Mouse (Mus musculus): ENCODE results near the gene Soga1.
A peak's percentile ranks its signal among the peaks of the same experiment; 100 is the strongest.

The Soga1 gene

DNA sequence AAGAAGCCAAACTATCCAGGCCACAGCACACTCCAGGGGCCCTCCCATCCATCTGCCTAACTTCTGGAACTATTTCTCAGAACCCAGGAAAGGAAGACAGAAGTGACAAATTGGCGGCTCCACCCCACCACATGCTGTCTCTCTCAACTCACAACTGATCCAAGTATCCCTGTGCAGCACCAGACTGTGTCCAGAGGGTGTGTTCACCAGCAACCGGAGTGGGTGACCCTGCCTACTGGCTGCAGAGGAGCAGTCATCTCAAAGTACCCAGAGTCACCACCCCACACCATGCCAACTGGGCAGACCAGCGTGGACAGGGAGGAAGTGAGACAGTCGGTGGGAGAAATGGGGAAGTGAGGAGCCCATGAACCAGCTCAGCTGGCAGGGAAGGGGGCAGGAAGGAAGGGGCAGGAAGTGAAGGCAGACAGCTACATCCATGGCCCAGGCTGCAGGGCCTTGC lies 15.8 kb downstream of the Soga1 start:
- DNase-seq (ENCODE audit: low spot score), result no peak

DNA sequence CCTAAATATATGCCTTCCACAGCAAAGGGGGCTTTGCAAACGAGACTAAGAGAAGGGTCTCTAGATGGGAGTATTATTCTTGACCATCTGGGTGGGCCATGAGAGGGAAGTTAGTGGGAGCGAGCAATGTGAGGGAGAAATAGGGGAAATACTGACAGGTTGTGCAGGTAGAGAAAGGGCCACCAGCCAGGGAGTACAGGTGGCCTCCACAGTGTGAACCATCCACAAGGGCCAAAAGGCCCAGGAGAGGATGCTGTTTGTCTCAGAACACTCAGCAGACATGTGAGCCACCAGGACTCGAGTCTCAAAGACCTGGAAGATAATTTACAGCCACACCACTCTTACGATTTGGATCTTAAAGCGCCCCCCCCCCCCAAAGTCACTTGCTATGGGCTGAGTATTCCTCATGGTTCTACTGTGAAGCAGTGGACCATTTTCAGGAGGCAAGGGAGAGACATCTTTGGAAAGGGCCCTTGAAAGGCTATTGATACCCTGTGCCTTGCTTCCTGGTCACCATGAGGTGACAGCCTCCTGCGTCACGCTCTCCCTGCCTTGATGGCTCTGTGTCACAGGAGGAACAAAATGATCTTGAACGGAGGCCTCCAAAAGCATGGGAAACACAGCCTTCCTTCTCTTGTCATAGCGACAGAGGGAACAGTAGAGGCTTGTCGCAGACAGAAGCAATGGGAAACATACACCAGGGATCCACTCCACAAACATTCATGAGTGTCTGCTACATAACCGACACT lies 18.3 kb downstream of the Soga1 start:
- DNase-seq (ENCODE audit: low spot score), result no peak

DNA sequence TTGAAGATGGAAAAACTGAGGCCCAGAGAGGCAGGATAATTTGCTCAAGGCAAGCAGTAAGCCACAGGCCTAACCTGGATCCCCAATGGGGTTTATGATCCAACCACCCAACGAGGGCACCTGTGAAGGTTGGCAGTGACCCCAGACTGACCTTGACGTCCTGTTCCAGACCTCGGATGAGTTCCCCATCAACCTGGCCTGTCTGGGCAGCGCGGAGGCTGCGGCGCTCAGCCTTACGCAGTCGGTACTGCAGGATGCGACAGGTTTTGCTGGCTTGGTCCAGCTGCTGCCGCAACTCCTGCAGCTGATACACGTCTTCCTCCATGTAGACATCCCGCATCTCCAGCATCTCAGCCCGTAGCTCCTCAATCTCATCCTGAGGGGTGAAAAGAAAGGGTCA lies 19.0 kb downstream of the Soga1 start:
- DNase-seq (ENCODE audit: low spot score), result no peak

DNA sequence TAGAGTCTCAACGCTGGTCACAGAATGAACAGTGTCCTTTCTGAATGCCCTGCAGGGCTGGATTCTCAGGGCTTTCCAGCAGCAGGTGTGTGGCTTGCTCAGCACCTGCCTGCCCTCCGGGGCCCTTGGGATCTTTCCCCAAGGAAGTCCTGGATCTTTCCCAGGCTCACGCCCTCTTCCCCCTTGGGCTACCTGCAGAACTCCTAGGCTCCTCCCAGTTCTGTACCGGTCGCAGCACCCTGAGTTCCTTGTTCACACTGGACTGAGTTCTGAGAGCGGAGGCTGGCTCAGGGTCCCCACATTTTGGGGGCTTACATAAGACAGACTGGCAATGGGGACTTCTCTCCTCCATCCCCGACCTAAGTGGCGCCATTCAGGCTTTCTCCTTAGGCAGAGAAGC lies 19.9 kb downstream of the Soga1 start:
- no peak for DNase-seq (ENCODE audit: low spot score)

DNA sequence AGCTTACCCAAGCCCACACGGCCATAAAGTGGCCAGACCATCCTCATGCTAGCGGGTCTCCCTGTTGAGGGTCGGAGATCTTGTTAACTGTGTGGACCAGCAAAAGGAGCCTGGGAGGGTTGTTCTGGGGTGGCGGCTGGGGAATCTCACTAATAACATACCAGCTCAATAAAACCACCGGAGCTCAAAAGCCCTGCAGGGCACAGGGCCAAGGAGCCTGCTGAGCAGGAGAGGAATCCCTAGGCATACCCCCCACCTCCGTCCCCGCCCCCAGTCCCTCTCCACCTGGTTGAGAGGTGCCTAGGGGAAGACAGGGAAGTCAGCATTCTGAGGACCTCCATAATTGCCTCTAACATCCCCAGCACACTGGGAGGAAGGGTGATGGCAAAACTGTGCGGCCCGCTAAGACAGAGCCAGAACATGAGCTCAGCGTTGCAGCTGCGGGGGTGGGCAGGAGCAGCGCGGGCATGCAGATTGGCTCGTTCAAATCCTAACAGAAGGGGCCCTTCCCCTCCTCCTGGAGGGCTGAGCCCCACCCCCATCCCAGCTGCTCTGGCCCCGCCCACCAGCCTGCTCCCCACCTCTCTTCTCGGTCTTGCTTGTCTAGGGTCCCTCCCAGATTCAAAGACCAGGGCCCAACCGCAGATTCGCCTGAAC lies 20.6 kb downstream of the Soga1 start:
- DNase-seq (ENCODE audit: low spot score), result peak; percentile 63

DNA sequence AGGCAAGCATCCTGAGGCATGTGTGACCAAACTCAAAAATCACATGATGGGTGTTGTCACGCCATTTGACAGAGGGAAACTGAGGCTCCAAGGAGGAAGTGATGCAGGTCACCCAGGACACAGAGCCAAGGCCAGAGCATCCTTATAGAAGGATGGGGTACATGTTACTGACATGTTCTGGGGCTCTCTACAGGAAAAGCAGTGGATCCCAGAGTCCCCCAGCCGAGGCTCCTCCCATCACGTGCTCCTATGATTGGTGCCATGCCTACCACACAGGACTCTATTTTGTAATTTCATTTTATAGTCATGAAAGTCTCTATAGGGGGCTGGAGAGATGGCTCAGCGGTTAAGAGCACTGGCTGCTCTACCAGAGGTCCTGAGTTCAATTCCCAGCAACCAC lies 21.3 kb downstream of the Soga1 start:
- DNase-seq (ENCODE audit: low spot score), result no peak

DNA sequence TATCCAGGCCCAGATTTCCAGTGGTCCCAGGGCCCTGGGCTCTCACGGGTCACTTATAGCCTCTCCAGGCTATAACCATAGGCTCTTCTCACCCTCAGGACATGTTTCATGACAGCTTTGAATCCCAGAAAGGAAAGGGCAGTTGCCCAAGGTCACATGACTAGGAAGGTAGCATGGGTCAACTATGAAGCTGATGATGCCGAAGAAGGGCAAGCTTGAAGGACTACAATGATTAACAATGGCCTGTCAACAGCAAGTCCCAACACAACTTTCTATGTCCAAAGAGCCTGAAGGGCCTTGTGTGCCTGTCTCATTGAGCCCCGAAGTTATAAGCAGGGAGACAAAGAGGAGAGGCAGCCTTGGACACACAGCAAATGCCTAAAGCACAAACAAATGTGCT lies 21.9 kb downstream of the Soga1 start:
- no peak for DNase-seq (ENCODE audit: low spot score)

DNA sequence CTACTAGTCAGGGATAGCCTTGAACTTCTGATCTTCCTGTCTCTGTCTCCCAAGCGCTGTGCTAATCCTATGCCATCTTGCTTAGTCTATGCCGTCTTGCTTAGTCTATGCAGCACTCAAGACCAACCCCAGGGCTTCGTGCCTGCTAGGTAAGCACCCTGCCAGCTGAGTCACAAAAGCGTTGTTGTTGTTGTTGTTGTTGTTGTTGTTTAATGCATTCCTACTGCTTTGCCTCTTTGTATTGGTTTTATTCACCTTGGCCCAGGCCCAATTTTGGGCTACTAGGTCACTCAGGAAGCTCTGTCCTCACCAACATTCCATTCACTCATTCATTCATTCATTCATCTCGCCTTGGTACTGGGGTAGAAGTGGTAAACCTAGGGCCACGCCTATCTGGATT lies 23.3 kb downstream of the Soga1 start:
- no peak for DNase-seq (ENCODE audit: low spot score)

DNA sequence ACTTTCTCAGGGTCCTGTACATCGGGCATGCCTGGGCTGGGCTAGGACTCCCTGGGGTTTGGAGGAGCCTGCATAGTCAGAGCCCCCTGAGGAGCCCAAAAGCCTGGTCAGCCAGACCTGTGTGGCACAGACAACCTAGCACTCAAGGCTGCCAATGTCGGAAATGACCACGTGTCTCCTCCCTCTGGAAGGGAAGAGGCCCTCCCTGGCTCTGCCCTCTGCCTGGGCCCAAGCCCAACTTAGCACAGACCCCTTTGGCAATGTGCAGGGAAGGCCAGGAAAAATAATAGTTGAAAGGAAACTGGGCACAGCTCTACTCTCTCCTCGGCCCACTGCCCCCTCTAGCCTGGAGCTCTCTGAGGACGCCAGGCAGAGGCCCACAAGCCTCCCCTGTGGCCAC lies 24.2 kb downstream of the Soga1 start:
- DNase-seq (ENCODE audit: low spot score), result no peak

DNA sequence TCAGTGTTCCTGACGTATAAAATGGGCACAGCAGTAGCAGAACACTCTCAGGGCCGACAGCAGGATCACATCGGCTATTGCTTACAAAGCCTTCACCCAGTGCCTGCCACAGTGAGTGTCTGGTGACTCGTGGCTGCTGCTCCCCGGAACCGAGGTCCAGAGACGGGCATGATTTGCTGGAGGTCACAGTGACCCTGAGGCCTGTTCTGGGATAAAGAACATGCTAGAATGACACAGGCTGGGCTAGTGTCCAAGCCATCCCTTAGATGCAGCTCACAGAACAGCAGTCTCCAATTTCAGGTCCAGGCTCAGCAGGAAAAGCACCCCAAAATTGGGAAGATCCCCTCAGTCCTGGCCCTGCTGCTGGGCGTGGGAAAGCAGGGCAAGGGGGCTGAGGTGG lies 24.8 kb downstream of the Soga1 start:
- peak; percentile 57 for DNase-seq (ENCODE audit: low spot score)

DNA sequence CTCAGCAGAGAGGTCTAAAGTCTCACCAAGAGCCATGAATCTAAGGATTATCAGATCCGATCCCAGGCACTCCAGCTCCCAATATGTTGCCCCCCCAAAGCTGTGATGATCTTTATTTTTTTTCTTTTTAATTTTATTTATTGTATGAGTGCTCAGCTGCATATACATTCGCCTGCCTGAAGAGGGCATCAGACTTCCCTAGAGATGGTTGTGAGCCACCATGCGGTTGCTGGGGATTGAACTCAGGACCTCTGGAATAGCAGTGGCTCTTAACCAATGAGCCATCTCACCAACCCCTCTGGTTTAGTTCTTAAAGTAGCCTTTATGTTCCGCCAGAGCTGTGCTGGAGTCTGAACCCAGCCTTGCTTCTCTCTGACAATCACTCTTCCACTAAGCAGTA lies 25.3 kb downstream of the Soga1 start:
- no peak for DNase-seq (ENCODE audit: low spot score)

DNA sequence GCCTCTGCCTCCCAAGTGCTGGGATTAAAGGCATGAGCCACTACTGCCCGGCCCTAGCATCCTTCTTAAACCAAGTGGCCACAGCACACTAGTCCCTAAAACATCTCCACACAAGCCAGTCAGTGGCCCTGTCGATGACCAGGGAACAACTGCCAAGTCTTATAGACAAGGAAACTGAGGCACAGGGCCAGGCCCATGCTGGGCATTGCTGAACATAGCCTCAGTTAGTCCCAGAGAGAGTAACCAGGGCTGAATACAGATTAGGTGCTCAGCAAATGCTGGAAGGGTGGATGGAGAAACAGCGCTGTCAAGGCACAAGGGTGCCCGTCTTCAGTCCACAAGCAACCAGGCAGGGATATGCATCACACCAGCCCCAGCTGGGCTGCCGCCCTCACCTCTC lies 25.9 kb downstream of the Soga1 start:
- DNase-seq (ENCODE audit: low spot score), result no peak

DNA sequence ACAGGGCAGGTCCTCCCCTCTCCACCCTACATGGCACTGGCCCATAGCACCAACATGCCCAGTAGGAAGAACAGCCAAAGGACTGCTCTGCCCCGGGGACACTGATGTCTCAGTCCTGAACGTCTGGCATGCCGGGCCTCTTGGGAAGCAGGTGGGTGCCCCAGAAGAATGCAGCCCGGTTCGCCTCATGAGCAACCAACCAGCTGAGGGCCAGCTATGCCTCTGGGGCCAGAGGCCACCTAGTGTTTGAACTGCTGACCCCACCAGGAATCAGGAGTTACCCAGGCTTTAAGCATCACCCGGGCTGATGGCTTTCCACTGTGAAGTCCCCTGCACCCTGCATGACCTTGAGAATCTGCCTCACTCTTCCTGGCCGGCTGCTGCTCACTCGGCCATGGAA lies 26.6 kb downstream of the Soga1 start:
- no peak for DNase-seq (ENCODE audit: low spot score)

DNA sequence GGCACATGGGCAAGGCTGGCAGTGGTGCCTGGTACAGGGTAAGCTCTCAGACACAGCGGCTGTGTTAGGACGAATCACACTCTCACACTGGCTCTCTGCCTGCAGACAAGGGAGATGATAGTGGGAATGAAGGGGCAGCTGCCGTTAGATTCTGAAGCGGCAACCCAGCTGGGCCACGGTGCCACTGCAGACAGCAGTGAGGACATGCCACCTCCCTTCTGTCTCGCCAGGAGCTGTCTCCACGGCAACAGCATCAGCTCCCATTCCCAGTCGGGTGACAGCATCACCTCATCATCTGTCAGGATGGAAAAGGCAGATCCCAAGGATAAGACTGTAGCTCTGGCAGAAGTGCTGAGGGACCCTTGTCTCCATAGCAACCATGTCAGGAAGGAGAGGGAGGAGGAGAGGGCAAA lies 29.2 kb downstream of the Soga1 start:
- no peak for DNase-seq (ENCODE audit: low spot score)

DNA sequence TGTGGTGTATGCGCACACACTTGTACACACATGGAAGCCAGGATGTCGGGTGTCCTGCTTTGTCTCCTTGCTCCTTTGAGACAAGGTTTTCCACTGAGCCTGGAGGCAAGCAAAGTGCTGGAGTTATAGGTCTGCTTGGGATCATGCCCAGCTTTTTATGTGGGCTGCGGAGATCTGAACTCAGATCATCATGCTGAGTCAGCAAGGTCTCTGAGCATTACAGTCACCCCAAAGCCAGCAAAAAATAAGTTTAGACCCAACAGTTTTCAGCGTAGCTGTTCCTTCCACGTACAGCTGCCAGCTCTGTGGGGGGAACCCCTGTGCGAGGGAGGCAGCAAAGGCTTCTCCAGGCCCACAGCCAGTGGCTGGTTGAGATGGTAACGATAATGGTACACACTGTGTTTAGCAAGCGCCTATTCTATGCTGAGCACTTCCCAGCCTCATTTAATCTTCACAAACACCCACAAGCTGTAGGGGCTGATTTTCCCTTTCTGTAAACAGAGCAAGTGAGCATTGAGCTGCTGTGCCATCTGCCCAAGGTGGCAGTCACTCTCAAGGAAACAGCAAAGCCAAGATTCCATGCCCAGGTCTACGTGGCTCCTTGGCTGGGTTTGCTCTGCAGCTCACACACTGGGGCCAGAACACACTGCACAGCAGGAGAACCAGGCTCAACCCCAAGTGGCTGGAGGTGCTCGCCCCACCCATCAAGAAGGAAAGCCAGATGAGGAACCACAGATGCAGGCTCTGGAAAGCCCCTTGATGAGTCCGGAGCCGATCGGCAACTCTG lies 30.5 kb downstream of the Soga1 start:
- no peak for DNase-seq (ENCODE audit: low spot score)

DNA sequence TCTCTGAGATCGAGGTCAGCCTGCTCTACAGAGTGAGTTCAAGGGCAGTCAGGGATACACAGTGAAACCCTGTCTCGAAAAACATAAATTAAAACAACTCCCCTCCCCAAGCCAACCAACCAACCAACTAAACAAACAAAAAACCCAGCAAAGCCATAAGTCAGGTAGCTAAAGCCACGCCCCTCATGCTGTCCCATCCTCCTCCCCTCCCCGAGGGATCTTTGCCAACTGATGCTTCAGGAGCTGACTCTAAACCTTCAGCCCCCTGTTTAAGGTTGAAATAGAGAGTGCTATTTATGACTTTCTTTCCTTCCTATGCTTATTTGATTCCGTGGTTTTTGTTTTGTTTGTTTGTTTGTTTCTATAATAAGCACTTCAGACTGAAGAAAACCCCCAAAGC lies 32.1 kb downstream of the Soga1 start:
- no peak for DNase-seq (ENCODE audit: low spot score)

DNA sequence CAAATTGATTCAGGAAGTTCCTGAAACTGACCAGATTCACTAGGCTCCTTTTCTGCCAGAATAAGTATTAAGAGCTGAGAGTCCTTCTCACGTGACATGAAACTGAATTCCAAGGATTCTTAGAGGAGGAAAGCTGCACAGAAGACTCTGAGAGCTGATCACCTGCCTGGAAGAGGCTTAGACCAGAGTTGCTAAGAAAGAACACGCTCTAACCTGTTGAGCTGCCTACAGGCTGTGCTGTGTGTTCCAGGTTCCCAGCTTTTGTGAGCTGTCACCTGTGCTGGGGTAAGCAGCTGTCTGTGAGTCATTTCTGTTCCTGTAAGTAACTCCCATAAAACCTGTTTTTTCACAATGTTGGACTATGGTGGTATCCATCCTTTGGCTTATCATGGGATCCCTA lies 33.1 kb downstream of the Soga1 start:
- no peak for DNase-seq (ENCODE audit: low spot score)

DNA sequence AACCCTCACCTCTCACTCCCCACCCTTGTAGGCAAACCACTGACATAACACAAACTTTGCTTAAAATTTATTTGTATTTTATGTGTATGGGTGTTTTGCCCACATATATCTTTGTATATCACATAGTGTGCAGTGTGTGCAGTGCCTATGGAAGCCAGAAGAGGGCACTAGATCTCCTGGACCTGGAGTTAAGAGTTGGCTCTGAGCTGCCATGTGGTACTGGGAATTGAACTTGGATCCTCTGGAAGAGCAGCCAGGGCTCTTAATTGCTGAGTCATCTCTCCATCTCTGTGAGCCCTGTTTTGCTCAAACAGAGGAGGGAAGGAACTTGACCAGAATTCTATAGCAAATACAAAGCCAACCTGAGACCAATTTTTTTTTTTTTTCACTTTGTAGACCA lies 35.1 kb downstream of the Soga1 start:
- DNase-seq (ENCODE audit: low spot score), result no peak

DNA sequence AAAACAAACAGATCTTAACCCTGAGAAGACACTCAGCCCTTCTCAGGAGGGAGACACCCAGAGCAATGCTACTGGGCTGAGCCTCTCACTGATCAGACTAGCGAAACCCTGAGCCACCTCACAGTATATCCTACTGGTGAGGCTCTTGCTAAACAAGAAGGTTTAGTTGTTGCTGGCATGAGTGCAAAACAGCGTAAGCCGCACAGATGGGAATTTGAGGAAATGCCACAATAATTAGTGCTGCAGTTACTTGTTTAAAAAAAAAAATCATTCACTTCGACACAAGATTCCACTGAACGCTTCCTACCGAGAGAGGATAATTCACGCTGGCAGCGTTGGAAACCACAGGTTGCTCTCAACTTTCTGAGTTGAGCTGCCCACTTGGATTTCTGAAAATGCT lies 35.5 kb downstream of the Soga1 start:
- no peak for DNase-seq (ENCODE audit: low spot score)

DNA sequence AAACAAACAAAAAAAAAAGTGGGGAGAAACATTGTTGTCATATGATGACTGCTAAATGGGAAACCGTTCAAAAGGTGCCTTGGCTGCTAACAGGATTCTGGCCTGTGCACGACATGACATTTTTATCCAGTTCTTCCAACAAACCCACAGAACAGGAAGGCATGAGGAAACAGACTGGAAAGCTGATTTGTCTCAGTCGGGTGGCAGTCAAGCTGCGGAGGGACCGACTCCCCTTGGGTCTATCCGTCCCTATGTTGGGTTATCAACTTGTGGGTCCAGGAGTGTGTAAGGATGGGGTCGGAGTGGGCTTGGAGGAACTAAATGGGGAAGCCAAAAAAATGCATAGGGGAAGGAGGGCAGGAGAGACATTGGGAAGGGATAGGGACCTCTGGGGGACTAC lies 37.6 kb downstream of the Soga1 start:
- DNase-seq (ENCODE audit: low spot score), result no peak

DNA sequence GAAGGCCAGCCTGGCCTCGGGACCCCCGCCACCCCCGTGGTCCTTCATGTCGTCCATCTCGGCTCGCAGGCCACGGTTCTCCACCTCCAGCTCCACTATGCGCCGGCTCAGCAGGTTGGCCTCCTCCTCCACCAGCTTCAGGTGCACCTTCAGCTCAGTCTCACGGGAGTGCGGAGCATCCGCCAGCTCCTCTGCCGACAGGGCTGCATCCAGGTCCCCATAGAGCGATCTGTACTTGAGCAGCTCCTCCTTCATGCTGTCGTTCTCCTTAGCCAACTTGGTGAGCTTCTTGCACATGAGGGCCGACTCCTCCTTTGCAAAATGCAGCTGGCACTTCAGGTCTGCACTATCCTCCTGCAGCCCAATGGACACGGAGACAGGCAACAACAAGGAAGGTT lies 38.4 kb downstream of the Soga1 start:
- DNase-seq (ENCODE audit: low spot score), result no peak

DNA sequence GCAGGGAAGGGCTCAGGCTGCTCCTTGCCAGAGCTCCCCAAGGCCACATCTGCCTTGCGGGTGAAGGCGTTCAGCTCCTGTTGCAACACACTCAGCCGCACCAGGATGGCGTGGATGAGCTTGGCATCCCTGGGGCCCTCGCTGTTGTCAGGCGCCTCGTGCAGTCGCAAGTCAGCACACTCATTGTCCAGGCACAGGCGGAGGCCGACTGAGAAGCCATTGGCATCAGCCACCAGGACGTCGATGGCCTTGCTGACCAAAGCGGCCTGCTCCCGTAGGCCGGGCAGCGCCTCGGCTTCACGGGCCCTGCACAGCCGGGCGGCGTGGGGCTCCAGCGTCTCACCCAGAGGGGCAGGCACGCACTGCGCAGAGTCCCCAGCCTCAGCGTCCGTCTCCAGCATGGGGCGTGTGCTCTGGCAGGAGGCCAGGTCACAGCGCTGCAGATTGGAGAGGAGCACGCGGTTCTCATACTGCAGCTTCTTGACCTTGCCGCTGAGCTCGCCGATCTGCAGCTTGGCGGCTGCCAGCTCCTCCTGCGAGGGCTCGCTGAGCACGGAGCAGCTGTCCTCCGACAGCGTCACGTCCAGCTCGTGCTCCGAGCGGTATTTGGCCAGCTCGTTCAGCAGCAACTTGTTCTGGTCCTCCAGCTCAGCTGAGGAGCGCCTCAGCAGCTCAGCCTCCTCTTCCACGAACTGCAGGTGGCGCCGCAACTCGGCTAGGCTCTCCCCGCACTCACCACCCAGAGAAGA lies 39.0 kb downstream of the Soga1 start:
- peak; percentile 50 for DNase-seq (ENCODE audit: low spot score)

Data from ovary, postnatal 36 days (tissue).